Mouse (Mus musculus): ENCODE results near the gene Mtor. TPM values are rescaled to one million over a fixed set of nuclear protein-coding genes. Genes with fewer than 3 reads are reported as not detected.

The Mtor gene
- polyA plus RNA-seq, 1 experiment from 2014 or later = 19.3 TPM

GRCm38 (mm10) chr4:148442598-148442997 is 5.8 kb upstream of the Mtor start:
- no peak overlapping the region for H3K4me2 ChIP-seq
- no peak for ATAC-seq (ENCODE audit: insufficient number of reproducible peaks, insufficient read depth, low FRiP score, low TSS enrichment, low read depth)
- no peaks in the 10 kb centered on the region for H3K9me3 ChIP-seq
- no peaks in the 10 kb centered on the region for H3K27me3 ChIP-seq
- no peak overlapping the region for H3K9ac ChIP-seq (replicated peaks)
- H3K4me3 ChIP-seq (replicated peaks) = no peak overlapping the region
- 95% methylated on average over 7 of the region's 7 CpGs for WGBS
- H3K4me1 ChIP-seq (replicated peaks) = peaks cover 14% of the 10 kb centered on the region
- no peaks in the 10 kb centered on the region; the same call in 1 of the 2 replicates for H3K36me3 ChIP-seq
- no peak overlapping the region for H3K27ac ChIP-seq

GRCm38 (mm10) chr4:148444250-148444967 is 4.0 kb upstream of the Mtor start, which contains the start of gene Ubiad1:
TSS of gene Ubiad1 (minus strand) at chr4:148444771.
- WGBS = under 1% methylated on average over 46 of the region's 46 CpGs
- H3K4me2 ChIP-seq = peak within 1 kb of the TSS; percentile 92
- H3K4me3 ChIP-seq (replicated peaks) = peak within 1 kb of the TSS; percentile 81
- peak within 1 kb of the TSS; percentile 82 for H3K27ac ChIP-seq
- H3K9me3 ChIP-seq = no peaks in the 10 kb centered on the region
- H3K27me3 ChIP-seq = no peaks in the 10 kb centered on the region
- H3K36me3 ChIP-seq = no peaks in the 10 kb centered on the region; the same call in 1 of the 2 replicates
- H3K4me1 ChIP-seq (replicated peaks) = peaks cover 19% of the 10 kb centered on the region
- no peak for ATAC-seq (ENCODE audit: insufficient number of reproducible peaks, insufficient read depth, low FRiP score, low TSS enrichment, low read depth)
- H3K9ac ChIP-seq (replicated peaks) = peak within 1 kb of the TSS; percentile 81

DNA sequence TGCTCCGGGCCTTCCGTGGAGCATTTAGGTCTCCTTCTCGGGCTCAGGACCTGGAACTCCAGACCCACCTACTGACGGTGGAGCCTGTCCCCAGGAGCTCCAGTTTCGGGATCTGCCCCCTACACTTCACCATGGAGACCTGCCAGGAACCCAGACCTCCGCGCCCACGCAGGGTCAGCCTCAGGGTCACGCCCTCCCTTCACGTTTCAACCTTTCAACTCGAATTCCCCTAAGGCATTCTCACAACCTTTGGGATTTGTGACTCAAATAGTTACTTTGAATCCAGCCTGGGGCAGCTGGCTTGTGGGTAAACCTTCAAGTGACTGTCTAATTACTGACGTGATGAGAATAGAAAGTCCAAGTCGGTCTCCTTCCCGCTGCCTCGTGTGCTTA is 438 bp downstream of the Mtor start:
- WGBS = under 1% methylated on average over 15 of the region's 15 CpGs
- Histone ChIP-seq H3K4me3 (replicated peaks) (peak overlapping the region; percentile 84), H3K4me2 (peak overlapping the region; percentile 82), H3K36me3 (peaks cover 19% of the 10 kb centered on the region), H3K9ac (replicated peaks) (peak overlapping the region; percentile 82), H3K27me3 (no peaks in the 10 kb centered on the region), H3K27ac (peak overlapping the region; percentile 46; the same call in 1 of the 2 replicates), H3K9me3 (no peaks in the 10 kb centered on the region), H3K4me1 (replicated peaks) (peaks cover 23% of the 10 kb centered on the region)
- no peak for ATAC-seq (ENCODE audit: insufficient number of reproducible peaks, insufficient read depth, low FRiP score, low TSS enrichment, low read depth)

GRCm38 (mm10) chr4:148453707-148454106 is 5.3 kb downstream of the Mtor start:
- no peaks in the 10 kb centered on the region for H3K27me3 ChIP-seq
- peaks cover 12% of the 10 kb centered on the region for H3K4me1 ChIP-seq (replicated peaks)
- no peak overlapping the region for H3K4me3 ChIP-seq (replicated peaks)
- H3K9me3 ChIP-seq = no peaks in the 10 kb centered on the region
- no peak overlapping the region for H3K9ac ChIP-seq (replicated peaks)
- no peak overlapping the region for H3K27ac ChIP-seq
- H3K4me2 ChIP-seq = no peak overlapping the region
- H3K36me3 ChIP-seq = peaks cover 67% of the 10 kb centered on the region
- 90% methylated on average over 11 of the region's 11 CpGs for WGBS
- ATAC-seq (ENCODE audit: insufficient number of reproducible peaks, insufficient read depth, low FRiP score, low TSS enrichment, low read depth) = no peak

DNA sequence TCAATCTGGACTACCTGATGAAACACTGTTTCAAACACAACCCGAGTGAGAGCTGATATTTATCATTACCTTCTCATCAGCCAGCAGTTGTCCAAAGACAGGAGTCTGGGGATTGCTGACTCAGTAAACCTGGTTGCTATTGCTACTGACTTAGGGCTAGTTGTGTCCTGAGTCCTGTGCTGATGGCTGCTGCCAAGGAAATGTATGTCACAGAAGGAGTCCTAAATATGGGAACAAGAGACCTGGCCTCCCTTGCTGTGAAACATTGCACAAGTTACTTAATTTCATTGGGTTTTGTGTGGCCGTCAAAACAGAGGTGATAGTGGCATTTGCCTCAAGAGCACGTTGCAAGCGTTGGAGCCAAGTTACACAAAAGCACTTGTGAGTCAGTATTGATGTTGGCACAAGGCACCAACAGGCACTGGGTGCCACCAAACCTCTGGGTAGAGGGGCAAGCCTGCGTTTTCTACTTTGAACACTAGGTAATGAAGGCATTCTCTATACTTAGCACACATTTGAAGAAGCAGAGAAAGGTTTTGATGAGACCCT is 7.1 kb downstream of the Mtor start:
- Histone ChIP-seq H3K9ac (replicated peaks) (no peak overlapping the region), H3K4me3 (replicated peaks) (no peak overlapping the region), H3K9me3 (no peaks in the 10 kb centered on the region), H3K4me1 (replicated peaks) (no peaks in the 10 kb centered on the region), H3K27ac (no peak overlapping the region), H3K4me2 (no peak overlapping the region), H3K36me3 (peaks cover 85% of the 10 kb centered on the region), H3K27me3 (no peaks in the 10 kb centered on the region)
- WGBS = 91% methylated on average over 5 of the region's 5 CpGs
- ATAC-seq (ENCODE audit: insufficient number of reproducible peaks, insufficient read depth, low FRiP score, low TSS enrichment, low read depth) = no peak

DNA sequence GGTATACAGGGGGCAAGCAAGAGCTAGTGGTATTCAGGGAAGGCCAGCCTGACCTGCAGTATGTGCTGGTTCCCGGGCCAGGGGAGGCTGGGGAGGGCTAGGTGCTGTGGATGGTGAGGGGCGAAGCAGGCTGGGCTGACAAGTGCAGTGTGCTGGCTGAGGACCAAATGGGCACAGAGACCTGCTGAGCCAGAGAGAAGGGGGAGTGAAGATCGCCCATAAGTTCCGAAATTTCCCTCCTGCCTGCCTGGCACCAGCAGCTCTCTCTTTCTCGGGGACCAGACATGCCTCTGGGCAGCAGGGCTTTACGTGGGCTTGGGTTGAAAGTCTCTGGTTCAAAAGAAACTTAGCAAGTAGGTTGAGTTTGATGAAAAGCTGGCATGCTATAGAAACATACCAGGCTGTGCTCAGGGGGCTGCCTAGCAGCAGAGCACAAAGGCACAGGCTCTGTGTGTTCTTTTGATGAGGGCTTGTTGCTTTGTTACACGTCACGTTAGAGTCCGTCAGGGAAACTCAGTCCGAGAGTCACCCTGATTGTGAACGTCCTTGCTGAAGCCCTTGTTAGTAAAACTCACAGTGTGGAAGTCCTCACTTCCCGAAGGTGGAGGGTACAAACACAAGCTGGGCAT is 12.4 kb downstream of the Mtor start:
- 91% methylated on average over 12 of the region's 12 CpGs for WGBS
- no peak overlapping the region for H3K4me2 ChIP-seq
- no peak for ATAC-seq (ENCODE audit: insufficient number of reproducible peaks, insufficient read depth, low FRiP score, low TSS enrichment, low read depth)
- H3K27me3 ChIP-seq = no peaks in the 10 kb centered on the region
- H3K4me3 ChIP-seq (replicated peaks) = no peak overlapping the region
- H3K36me3 ChIP-seq = peaks cover 99% of the 10 kb centered on the region
- no peaks in the 10 kb centered on the region for H3K9me3 ChIP-seq
- H3K9ac ChIP-seq (replicated peaks) = no peak overlapping the region
- H3K27ac ChIP-seq = no peak overlapping the region
- no peaks in the 10 kb centered on the region for H3K4me1 ChIP-seq (replicated peaks)

DNA sequence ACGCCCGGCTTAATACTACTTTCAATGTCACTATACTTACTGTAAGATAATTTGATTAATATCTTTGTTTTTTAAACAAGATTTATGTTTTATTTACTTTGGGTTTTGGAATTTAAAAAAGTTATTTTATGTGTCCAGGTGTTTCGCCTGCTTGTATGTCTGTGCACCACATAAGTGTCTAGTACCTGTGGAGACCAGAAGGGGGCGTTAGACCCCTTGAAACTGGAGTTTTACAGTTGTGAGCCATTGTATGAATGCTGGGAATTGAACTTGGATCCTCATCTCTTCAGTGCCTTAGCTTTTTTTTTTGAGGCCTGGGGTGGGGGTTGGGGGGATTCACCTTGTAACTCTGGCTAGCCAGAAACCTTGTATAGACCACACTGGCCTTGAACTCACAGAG is 13.4 kb downstream of the Mtor start:
- no peak overlapping the region for H3K4me2 ChIP-seq
- H3K27ac ChIP-seq = no peak overlapping the region
- no peaks in the 10 kb centered on the region for H3K4me1 ChIP-seq (replicated peaks)
- no peak for ATAC-seq (ENCODE audit: insufficient number of reproducible peaks, insufficient read depth, low FRiP score, low TSS enrichment, low read depth)
- no peaks in the 10 kb centered on the region for H3K27me3 ChIP-seq
- H3K9ac ChIP-seq (replicated peaks) = no peak overlapping the region
- H3K9me3 ChIP-seq = no peaks in the 10 kb centered on the region
- H3K4me3 ChIP-seq (replicated peaks) = no peak overlapping the region
- 88% methylated on average over 4 of the region's 4 CpGs for WGBS
- H3K36me3 ChIP-seq = peaks cover 99% of the 10 kb centered on the region

DNA sequence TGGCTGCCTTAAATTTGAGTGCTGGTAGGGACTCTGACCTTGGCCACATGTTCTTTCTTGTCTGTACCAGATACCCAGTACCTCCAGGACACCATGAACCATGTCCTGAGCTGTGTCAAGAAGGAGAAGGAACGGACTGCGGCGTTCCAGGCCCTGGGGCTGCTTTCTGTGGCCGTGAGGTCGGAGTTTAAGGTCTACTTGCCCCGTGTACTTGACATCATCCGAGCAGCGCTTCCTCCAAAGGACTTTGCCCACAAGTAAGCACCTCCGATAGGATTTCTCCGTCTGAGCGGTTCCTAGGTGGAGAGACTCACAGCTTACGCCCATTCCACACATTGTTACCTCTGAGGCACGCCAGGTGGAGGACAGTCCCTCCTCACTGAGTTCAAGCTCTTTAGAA is 14.3 kb downstream of the Mtor start:
- Histone ChIP-seq H3K27ac (no peak overlapping the region), H3K4me3 (replicated peaks) (no peak overlapping the region), H3K9me3 (no peaks in the 10 kb centered on the region), H3K36me3 (peaks cover 99% of the 10 kb centered on the region), H3K4me1 (replicated peaks) (no peaks in the 10 kb centered on the region), H3K27me3 (no peaks in the 10 kb centered on the region), H3K9ac (replicated peaks) (no peak overlapping the region), H3K4me2 (no peak overlapping the region)
- no peak for ATAC-seq (ENCODE audit: insufficient number of reproducible peaks, insufficient read depth, low FRiP score, low TSS enrichment, low read depth)
- WGBS = 95% methylated on average over 13 of the region's 13 CpGs

GRCm38 (mm10) chr4:148463208-148463960 is 15.0 kb downstream of the Mtor start:
- no peaks in the 10 kb centered on the region for H3K9me3 ChIP-seq
- WGBS = 85% methylated on average over 14 of the region's 14 CpGs
- no peak for ATAC-seq (ENCODE audit: insufficient number of reproducible peaks, insufficient read depth, low FRiP score, low TSS enrichment, low read depth)
- H3K36me3 ChIP-seq = peaks cover 99% of the 10 kb centered on the region
- H3K4me2 ChIP-seq = no peak overlapping the region
- H3K4me3 ChIP-seq (replicated peaks) = no peak overlapping the region
- H3K9ac ChIP-seq (replicated peaks) = no peak overlapping the region
- no peak overlapping the region for H3K27ac ChIP-seq
- no peaks in the 10 kb centered on the region for H3K27me3 ChIP-seq
- H3K4me1 ChIP-seq (replicated peaks) = no peaks in the 10 kb centered on the region

- H3K4me1 ChIP-seq (replicated peaks) = no peaks in the 10 kb centered on the region
- H3K4me3 ChIP-seq (replicated peaks) = no peak overlapping the region
- no peak overlapping the region for H3K27ac ChIP-seq
- no peak for ATAC-seq (ENCODE audit: insufficient number of reproducible peaks, insufficient read depth, low FRiP score, low TSS enrichment, low read depth)
- no peaks in the 10 kb centered on the region for H3K9me3 ChIP-seq
- H3K9ac ChIP-seq (replicated peaks) = no peak overlapping the region
- peaks cover 99% of the 10 kb centered on the region for H3K36me3 ChIP-seq
- H3K27me3 ChIP-seq = no peaks in the 10 kb centered on the region
- 91% methylated on average over 12 of the region's 12 CpGs for WGBS
- no peak overlapping the region for H3K4me2 ChIP-seq
These were observed 15.9 kb downstream of the Mtor start for GRCm38 (mm10) chr4:148464301-148464700.

GRCm38 (mm10) chr4:148464869-148465268 is 16.5 kb downstream of the Mtor start:
- H3K27me3 ChIP-seq = no peaks in the 10 kb centered on the region
- H3K27ac ChIP-seq = no peak overlapping the region
- no peak overlapping the region for H3K4me2 ChIP-seq
- H3K36me3 ChIP-seq = peaks cover 99% of the 10 kb centered on the region
- H3K9me3 ChIP-seq = no peaks in the 10 kb centered on the region
- H3K4me1 ChIP-seq (replicated peaks) = no peaks in the 10 kb centered on the region
- H3K4me3 ChIP-seq (replicated peaks) = no peak overlapping the region
- 95% methylated on average over 12 of the region's 12 CpGs for WGBS
- ATAC-seq (ENCODE audit: insufficient number of reproducible peaks, insufficient read depth, low FRiP score, low TSS enrichment, low read depth) = no peak
- no peak overlapping the region for H3K9ac ChIP-seq (replicated peaks)

All from limb, embryonic 12.5 days (tissue).